Mouse (Mus musculus) telencephalon, adult 2 months (tissue): ENCODE results near the gene Tbx3.

ENCODE experiments used
- DNase-seq: peaks from one replicate; pipeline ENCODE4 v3.0.0-alpha.2; 2011; ENCODE audit warnings: low read depth, low spot score

The Tbx3 gene

DNA sequence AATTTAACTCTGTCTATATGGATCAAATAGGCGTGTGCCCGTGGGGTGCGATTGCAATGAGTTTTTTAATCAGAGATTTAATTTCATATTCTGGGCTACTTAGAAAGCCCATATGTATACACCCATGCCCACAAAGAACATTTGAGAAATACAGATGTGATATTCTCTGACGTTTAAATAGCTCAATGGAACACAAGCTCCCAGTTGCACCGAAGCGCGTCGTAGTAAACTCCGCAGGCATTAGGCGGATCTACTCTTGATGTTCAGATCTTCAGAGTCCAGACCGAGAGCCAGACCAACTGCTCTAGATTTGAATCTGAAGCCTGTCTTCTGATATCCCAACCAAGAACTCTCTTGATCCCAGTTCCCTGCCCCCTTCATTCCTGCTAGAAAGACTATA is 9.0 kb upstream of the Tbx3 start:
- DNase-seq, result no peak

DNA sequence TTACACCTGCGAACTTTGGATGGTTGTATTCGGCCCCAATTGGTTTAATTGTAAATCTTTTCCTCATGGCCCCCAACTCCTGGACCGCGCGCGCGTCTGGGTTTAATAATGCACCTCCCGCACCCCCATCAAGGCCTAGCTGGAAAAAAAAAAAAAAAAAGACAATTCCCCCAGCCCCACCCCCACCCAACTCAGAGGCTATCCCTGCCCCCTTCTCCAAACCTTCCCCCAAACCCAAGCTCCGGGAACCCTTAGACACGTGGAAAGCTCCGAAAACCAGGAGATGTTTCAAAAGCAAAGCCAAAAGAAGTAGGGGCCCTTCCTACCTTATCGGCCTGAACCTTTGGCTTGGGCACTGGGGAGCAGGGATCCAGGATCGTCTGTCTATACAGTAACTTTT is 8.1 kb upstream of the Tbx3 start:
- no peak for DNase-seq

DNA sequence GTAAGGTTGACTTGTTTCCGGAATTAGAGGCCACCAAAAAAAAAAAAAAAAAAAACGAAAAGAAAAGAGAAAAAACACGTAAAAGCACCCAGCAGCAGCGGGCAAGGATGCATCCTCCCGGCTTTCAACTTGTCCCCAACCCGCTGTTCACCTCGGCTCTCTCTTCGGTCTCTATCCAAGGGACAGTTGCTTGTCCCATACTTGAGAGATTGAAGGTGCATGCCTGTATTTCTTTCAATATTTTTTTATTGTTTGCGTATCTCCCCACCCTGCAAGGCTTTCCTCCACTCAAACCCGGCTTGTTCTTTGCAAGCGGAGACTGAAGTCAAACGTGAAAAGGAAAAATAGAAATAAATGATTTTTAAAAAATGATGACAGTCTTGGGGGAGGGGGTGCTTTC is 7.7 kb upstream of the Tbx3 start:
- DNase-seq, result no peak

DNA sequence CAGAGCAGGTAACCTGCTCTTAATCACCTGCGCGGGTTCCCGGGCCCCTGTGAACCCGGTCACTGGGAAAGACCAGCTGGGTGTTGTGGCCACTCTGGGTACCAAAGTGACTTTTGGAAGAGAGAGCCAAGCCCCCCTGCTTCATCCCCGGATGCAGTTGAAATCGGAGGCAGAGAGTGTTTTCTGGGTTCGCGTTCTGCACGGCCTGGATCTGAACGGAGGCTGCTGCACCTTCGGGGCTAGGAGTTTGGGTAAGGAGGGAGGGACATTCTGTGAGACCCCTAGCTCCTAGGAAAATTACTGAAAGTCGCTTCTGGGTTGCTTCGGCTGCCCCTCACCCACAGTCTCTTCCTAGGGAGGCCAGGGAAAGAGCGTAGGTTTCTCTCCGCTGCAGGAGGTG is 7.2 kb upstream of the Tbx3 start:
- no peak for DNase-seq

DNA sequence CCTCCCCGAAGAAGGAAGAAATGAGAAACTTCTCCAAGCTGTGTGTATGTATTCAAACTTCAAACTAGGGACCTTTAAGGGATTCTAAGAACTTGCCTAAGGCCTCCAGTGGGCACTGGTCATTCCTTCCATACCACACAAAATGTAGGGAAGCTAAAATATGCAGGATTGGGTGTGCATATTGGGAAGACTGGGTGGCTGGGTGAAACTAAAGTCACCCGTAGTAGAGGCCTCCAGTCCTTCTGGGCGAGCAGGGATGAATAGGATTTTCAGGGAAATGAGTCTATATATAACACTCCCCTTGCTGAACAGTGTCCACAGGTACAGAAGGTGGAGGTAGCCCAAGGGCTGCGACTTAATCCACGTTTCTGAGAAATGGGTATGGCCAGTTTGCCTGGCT is 6.7 kb upstream of the Tbx3 start:
- DNase-seq, result no peak

DNA sequence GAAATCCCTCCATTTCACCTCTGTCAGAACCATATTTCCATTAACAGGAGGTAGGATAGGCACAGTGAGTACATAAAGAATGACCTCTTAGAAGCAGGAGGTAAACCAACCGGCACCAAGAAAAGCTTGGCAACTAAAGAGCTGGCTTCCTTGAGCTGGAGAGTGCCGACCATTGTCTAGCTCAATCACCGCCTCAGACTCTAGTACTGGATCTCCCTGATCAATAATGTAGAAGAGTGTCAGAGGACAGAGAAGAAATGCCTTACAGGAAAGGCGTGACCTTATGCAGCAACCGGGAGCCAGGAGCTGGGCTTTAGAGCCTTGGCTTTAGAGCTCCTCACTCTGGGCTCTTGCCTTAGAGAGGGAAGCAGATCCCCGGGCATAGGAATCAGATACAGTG is 4.7 kb upstream of the Tbx3 start:
- no peak for DNase-seq

DNA sequence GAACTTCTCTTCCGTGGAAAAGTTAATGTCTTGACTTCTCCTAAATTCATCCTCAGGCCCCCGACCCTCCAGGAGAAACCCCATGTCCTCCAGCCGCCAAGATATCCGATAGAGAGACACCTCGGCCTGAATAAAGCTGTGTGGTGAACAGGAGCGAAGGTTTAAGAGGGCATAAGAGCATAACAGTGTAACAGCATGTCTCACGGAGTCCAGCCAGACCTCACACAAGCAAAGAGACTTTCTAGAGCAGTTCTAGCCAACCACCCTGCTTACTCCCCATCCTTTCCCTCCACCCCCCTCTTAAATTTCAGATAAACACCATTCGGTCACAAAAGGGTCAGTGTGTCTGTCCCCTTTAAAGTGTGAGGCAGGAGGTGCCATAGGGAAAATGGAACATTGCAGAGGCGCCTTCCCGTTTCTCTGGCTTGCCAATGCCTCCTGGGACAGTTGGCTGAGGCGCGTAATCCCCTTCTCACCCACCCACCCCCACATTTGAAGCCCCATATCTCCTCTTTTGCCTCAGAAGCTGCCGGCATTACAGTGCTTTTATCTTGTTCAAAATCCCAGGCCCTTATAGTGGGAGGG is 3.0 kb upstream of the Tbx3 start:
- DNase-seq, result no peak

DNA sequence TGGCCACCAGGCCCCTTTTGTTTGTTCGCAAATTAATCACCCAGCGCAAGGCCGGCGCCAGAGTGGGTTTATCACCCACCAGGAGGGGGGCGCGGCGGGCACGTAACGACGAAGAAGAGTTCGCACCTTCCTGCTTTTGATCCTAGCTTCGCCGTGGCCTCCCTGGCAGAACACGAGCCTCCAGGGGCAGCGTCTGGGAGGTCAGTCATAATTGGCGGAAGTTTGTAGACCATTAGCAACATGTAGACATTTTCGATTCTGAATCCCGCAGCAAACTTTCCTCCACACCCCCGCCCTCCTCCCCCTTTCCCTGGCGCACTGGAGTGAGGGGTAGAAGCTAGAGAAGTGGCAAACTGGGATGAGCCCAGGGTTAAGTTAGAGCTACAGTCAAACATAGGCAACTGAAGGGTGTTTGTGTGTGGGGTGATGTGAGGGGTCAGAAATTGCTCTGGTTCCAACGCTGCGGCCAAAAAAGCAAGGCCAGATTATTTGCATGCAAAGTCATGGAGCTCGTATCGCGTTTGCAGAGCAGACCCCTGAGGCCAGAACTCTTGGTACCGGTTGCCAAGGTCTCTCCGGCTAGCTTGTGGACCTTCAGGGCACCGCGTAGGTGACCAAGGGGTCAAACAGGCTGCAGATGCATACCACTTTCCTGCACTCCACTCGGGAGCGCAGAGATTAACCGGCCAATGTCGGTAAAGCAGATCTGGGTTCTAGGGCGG is 2.1 kb upstream of the Tbx3 start:
- DNase-seq, result no peak

DNA sequence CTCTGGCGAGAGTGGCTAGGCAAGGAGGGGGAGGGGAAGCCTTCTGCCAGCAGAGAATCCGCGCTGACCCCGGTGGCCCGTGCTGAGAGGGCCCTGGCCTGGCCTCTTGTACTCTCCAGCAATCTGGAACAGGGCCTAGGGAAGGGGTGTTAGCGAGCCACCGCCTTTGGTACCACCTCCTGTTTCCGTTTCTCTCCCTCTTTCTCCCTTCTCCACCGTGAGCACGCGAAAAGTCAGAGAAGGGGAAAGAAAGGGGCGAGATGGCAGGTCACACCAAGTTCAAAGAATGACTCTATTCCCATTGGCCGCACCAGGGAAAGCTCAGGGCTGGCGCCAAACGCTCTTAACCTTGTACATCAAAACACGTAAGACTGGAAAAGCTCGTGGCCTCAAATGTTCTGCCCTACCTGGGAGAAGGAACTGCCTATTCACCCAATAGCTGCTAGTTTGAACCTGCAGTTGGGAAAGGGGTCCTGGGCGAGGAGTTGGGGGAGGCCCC is 1.5 kb upstream of the Tbx3 start:
- DNase-seq, result no peak

DNA sequence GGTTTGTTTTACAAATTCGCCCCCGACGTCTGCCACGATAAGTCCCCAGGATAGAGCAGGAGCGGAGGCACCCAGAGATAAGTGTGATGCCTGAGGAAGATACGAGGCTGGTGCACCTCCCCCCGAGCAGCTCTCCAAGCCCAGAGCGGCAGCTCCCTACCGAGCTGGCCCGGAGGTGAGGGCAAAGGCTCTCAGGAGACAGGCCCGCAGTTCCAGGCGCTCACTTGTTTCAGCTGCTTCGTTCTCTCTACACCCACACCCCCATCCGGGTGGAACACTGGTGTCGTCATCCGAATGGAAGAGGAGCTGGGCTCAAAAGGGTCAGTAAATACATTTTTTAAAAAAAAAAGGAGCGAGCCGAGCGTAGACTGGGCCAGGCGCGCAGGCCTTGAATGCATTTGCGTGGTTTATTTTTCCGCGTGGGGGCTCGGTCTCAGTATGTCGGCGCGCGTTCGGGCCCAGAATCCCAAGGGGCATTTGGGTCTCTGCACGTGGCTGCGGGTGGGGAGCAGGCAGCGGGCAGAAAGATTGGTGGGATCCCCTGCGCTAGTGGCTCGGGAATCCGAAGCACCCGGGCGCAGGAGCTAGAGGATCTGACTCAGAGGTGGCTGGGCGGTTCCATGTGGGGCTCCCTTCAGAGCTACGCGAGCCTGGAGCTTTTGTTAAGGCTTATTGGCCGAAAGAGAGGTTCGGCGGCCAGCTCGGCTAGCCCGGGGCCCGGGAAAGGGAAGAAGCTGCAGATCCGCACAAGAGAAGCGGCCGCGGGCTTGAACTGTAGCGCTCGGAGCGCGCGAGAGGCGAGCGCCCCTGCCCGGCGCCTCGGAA is 516 bp upstream of the Tbx3 start:
- no peak for DNase-seq

DNA sequence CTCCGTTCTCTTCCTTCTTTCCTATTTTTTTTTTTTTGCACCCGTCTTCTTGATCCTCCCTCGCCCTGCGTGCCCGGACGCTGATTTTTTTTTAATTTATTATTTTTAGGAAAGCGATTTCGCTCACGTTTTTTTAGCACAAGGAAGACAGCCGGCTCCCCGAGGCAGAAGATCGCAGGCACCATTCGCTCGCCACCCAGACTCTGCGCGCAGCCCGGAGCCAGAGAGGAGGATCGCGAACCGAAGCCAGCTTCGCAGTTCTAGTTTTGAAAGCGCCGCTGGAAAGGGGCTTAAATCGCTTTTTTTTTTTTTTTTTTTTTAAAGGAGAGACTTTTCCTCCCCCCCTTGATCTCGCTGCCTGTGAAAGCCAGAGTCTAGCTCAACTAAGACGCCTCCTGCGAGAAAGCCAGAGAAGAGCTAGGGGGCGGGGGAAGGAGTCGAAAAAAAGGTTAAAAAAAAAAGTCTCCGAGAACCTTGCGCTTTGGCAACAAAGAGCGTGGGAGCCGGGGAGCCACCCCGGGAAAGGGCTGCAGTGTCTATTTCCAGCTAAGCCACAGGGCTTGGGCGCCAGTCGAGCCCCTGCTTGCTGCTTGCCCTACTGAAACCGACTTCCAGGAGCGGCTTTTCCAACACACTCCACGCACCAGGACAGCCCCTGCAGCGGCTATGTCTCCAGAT is 794 bp downstream of the Tbx3 start:
- DNase-seq, result no peak

DNA sequence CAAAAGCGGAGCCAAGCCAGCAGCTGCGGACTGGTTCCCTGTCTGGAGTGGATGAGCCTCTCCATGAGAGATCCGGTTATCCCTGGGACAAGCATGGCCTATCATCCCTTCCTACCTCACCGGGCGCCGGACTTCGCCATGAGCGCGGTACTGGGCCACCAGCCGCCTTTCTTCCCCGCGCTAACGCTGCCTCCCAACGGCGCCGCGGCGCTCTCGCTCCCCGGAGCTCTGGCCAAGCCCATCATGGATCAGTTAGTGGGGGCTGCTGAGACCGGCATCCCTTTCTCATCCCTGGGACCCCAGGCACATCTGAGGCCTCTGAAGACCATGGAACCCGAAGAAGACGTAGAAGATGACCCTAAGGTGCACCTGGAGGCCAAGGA is 1.5 kb downstream of the Tbx3 start:
- no peak for DNase-seq

DNA sequence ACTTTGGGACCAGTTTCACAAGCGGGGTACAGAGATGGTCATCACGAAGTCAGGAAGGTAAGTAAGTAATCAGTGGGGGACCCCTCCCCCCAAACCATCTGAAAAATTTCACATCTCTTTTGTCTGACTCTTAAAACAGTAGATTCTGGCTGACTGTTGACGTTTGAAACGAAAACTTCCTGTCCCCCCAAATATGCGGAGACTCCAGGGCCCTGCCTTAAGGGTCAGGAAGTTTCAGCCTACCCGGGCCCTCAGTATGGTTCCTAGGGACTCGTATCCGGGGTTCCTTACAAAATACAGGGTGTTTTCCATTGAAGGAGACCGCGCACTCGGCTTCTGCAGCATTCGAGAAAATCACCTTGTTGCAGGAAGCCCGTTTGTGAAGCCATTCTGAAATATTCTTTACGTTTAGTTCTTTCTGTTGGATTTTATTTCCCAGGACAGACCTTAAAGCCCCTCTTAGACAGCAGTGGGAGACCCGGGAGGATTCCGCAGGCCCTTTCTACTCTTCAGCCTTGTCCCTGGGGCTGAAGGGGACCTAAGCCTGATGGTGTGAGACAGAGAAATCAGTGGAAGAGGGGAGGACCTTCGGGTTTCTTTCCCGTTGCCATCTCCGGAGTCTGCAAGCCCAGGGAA is 2.0 kb downstream of the Tbx3 start:
- no peak for DNase-seq

DNA sequence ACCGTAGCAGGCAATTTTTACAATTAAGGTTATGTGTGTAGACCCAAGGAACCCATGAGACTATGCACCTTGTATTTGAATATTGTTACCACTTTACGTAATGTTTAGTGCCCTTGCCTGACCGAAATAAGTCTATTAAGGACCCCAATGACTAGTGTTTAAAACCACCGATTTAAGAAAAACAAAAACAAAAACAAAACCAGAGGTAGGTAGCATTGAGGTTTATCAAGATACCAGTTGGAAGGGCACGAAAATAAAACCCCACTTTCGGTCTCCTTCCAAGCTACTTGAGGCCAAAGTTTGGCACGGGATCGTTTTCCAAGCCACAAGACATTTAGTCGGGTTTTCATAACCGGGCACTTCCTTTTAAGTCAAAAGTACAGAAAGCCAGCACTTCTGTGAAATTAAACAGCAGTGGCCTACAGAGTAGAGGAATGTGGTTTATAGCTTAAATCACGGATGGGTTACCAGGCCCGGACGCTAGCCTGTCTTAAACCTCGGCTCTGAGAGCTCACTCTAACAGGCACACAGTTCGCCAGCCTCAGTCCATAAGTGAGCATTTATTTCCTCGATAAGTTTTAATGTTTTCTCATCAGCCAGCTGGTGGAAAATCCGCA is 2.6 kb downstream of the Tbx3 start:
- DNase-seq, result no peak

DNA sequence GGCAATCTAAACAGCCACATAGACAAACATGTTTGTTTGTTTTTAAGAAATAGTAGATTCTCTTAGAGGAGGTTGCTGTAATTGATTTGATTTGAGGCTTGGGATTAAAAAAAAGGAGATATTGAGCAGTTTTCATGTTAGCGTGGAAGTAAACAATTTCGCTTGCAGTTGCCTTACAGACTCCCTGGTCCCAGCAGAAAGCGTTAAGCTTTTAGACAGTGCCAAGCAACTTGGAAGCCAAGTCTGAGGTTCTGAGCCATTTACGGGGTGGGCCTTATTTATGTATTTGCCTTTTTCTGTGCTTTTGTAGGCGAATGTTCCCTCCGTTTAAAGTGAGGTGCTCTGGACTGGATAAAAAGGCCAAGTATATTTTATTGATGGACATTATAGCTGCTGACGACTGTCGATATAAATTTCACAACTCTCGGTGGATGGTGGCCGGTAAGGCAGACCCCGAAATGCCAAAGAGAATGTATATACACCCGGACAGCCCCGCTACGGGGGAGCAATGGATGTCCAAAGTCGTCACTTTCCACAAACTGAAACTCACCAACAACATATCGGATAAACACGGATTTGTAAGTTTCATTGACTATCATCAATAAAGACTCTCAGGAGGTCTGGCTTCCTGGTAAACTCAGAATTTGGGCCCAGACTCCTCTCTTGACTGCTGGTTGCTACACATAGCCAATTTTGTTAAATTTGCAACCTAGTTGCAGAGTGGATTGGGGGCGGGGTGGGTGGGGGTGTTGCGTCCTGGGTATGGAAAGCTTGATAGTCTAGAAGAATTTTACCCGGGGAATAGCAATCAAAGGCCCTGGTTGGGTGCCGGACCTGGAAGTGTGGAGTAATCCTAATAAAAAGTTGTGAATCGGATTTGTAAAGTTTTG is 3.5 kb downstream of the Tbx3 start:
- DNase-seq, result no peak

DNA sequence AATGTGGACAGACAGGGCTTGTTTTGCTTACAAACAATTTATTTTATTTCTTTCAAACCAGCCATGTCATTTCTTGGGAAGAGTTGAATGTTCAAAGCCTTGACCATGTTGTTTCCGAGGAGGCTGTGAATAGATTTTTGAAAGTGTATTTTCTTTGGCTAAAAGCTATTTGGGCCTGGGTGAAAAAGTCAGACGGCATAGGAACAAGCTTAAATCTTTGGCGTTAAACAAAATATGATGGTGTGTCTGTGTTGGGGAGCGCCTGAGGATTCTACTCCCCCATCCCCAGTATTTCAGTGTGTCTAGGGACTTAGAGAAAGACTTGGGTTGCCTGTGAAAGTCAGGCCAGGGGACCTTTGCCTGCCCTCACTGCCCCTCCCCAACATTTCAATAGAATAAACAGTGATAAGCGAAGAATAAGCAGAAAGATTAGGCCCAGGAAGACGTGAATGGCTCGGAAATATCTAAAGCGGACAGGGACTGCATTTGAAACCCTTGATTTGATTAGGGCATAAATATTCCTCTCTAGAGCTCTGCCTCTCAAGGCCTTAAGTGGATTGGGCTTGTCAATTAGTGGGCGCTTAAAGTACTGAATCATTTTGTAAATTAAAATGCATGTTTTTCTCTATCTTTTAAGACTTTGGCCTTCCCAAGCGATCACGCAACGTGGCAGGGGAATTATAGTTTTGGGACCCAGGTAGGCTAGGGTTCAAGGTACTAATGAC is 4.3 kb downstream of the Tbx3 start:
- no peak for DNase-seq

DNA sequence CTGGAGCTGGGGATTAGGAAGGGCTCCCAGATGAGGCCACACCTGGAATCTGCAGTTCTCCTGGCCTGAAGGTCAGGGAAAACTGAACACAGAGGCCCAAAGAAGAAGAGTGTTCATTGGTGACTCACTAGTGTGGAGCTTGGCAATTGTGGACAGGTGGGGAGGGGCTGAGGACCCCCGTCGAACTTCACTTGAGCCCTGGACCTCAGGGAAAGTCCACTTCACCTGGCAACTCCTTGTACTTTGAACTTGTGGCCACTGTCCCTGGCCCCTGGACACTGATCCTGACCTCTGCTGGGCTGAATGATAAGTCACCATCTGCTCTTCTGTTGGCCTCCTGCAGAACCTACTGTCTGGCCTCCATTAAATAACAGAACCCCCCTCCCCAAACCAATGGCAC is 5.8 kb downstream of the Tbx3 start:
- no peak for DNase-seq

DNA sequence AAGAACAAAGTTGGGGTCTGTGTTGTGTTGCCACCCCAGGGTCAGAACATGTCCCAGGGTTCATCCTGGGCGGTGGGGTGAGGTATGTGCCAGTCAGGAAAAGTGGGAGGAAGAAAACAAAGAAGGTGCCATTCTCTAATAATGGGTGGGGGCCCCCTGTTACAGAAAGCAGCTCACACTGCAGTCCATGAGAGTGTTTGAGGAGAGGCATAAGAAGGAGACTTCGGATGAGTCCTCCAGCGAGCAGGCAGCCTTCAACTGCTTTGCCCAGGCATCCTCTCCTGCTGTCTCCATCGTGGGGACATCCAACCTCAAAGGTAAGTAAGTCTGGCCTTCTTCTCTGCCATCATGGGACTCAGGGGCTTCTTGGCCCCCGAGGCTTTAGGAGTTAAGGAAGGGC is 8.0 kb downstream of the Tbx3 start:
- no peak for DNase-seq

DNA sequence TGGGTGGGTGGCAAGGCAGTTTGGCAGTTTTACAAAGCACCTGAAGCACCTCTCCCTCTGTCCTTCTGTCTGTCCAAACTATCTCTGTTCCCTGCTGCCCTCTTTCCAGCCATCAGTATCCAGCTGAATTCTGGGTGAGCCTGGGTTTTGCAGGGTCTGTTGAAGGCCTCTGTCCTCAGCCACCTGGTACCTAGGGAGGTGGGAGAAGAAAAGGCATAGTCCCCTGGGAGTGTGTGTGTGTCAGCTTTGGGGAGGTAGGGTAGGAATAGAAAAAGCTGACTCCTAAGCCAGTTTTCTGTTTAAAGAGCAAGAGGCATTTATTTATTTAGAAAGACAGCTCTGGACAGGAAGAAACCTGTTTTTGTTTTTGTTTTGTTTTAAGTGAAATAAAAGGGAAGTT is 8.6 kb downstream of the Tbx3 start:
- DNase-seq, result no peak
